Mouse (Mus musculus): ENCODE results near the gene Chrnb2. TPM values are rescaled to one million over a fixed set of nuclear protein-coding genes. Genes with fewer than 3 reads are reported as not detected.

The Chrnb2 gene
- total and polyA plus RNA-seq, 3 experiments, result 1.6 to 4.0 TPM; not detected in 1

DNA sequence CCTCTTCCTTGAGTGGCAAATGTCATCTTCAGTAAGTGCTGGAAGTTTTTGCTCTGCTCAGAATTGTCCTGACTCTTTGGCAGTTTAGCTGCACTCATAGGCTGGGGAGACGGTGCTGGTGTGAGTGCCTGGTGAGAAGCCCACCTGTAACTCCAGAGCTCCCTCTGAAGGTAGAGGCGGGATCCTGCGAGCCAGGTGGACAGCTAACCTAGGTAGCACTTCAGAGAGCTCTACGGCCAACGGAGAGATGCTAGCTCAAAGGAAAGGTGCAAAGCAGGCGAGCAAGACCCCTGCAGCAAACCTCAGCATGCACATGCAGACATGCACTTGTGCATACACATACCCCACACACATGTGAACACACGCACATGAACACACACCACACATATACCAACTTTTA lies 49.6 kb upstream of the Chrnb2 start:
- Histone ChIP-seq H3K79me2 (ENCODE audit: control insufficient read depth, insufficient read depth, low read length, poor library complexity) (no peaks in the 10 kb centered on the region), H3K36me3 (ENCODE audit: control insufficient read depth in 1 of 2, insufficient read depth in 2 of 2, low read length in 2 of 2) (no peaks in the 10 kb centered on the region), H3K27ac (ENCODE audit: control insufficient read depth, low read depth, low read length) (no peak overlapping the region), H3K9ac (ENCODE audit: control insufficient read depth, low read depth, low read length, poor library complexity, severe bottlenecking) (no peak overlapping the region), H3K4me3 (ENCODE audit: control insufficient read depth in 1 of 2, insufficient read depth in 1 of 2, low read depth in 2 of 2, low read length in 2 of 2) (no peak overlapping the region), H3K27me3 (ENCODE audit: control insufficient read depth in 1 of 2, insufficient read depth in 2 of 2, low read length in 2 of 2) (no peaks in the 10 kb centered on the region), H3K4me1 (ENCODE audit: control insufficient read depth in 1 of 2, insufficient read depth in 2 of 2, low read length in 2 of 2) (0 out of 4 replicates have a peak, but pooled peaks cover 0 to 6% of the 10 kb centered on the region in 2 experiments), H3K9me3 (replicated peaks; ENCODE audit: insufficient read depth, low read length) (no peaks in the 10 kb centered on the region)
- TF ChIP-seq NRF1 (IDR thresholded peaks at IDR 0.05; ENCODE audit: insufficient read depth, low read depth, low read length, poor library complexity, severe bottlenecking) (no peak), CTCF (IDR thresholded peaks at IDR 0.05 in 2 of 3, conservative IDR thresholded peaks at IDR 0.05 in 1 of 3; ENCODE audit: control insufficient read depth in 1 of 3, insufficient read depth in 1 of 3, low read depth in 2 of 3, low read length in 3 of 3, poor library complexity in 1 of 3, severe bottlenecking in 1 of 3) (0 out of 6 replicates have a peak, but pooled peaks of 1 of the 3 experiments have one; percentile 13), ZMIZ1 (IDR thresholded peaks at IDR 0.05; ENCODE audit: low read depth, low read length) (no peak), MAX (IDR thresholded peaks at IDR 0.05; ENCODE audit: low read length) (no peak), USF1 (IDR thresholded peaks at IDR 0.05; ENCODE audit: low read depth, low read length) (no peak)
- no peak for DNase-seq (ENCODE audit: low read depth, low spot score)

DNA sequence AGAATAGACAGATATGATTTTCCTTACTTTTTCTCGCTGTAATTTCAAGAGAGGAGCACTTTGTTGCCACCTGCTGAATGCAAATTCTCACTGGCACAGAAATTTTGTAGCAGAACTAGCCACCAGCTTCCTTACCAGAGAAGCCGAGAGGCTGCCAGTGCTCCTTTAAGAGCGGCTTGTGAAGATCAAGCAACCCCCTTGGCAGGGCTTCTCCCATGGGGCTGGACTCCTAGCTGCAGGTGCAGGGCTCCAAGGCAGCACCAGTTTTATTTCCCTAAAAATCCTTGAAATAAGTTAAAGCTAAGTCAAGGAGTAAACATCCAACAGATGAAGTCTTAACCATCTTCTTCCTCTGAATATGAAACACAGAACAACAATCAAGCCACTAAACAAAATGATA lies 47.7 kb upstream of the Chrnb2 start:
- Histone ChIP-seq H3K4me3 (ENCODE audit: control insufficient read depth in 1 of 2, insufficient read depth in 1 of 2, low read depth in 2 of 2, low read length in 2 of 2) (no peak overlapping the region), H3K9me3 (replicated peaks; ENCODE audit: insufficient read depth, low read length) (no peaks in the 10 kb centered on the region), H3K27me3 (ENCODE audit: control insufficient read depth in 1 of 2, insufficient read depth in 2 of 2, low read length in 2 of 2) (no peaks in the 10 kb centered on the region), H3K79me2 (ENCODE audit: control insufficient read depth, insufficient read depth, low read length, poor library complexity) (no peaks in the 10 kb centered on the region), H3K9ac (ENCODE audit: control insufficient read depth, low read depth, low read length, poor library complexity, severe bottlenecking) (no peak overlapping the region), H3K36me3 (ENCODE audit: control insufficient read depth in 1 of 2, insufficient read depth in 2 of 2, low read length in 2 of 2) (peaks cover 0 to 8% of the 10 kb centered on the region in 2 experiments; a peak in 2 of 4 replicates), H3K4me1 (ENCODE audit: control insufficient read depth in 1 of 2, insufficient read depth in 2 of 2, low read length in 2 of 2) (peaks cover 2 to 14% of the 10 kb centered on the region in 2 experiments; a peak in 3 of 4 replicates), H3K27ac (ENCODE audit: control insufficient read depth, low read depth, low read length) (no peak overlapping the region)
- DNase-seq (ENCODE audit: low read depth, low spot score), result no peak
- no peak for TF ChIP-seq USF1 (IDR thresholded peaks at IDR 0.05; ENCODE audit: low read depth, low read length)
- TF ChIP-seq MEF2A (IDR thresholded peaks at IDR 0.05; ENCODE audit: extremely low read depth, insufficient replicate concordance, low read depth, low read length, poor library complexity, severe bottlenecking), result no peak
- no peak for TF ChIP-seq KAT2A (conservative IDR thresholded peaks at IDR 0.05; ENCODE audit: low read depth, low read length)
- no peak for TF ChIP-seq POLR2A (IDR thresholded peaks at IDR 0.05; ENCODE audit: control insufficient read depth in 1 of 2, insufficient read depth in 1 of 2, low read depth in 1 of 2, low read length in 2 of 2, poor library complexity in 1 of 2)
- no peak for TF ChIP-seq RAD21 (IDR thresholded peaks at IDR 0.05; ENCODE audit: low read depth, low read length)
- no peak for TF ChIP-seq GATA1 (IDR thresholded peaks at IDR 0.05; ENCODE audit: low read depth, low read length)
- no peak for TF ChIP-seq BHLHE40 (IDR thresholded peaks at IDR 0.05; ENCODE audit: borderline replicate concordance, low read depth, low read length)
- TF ChIP-seq MAX (IDR thresholded peaks at IDR 0.05; ENCODE audit: low read length), result no peak
- no peak for TF ChIP-seq CTCF (IDR thresholded peaks at IDR 0.05 in 2 of 3, conservative IDR thresholded peaks at IDR 0.05 in 1 of 3; ENCODE audit: control insufficient read depth in 1 of 3, insufficient read depth in 1 of 3, low read depth in 2 of 3, low read length in 3 of 3, poor library complexity in 1 of 3, severe bottlenecking in 1 of 3)
- TF ChIP-seq ZNF384 (IDR thresholded peaks at IDR 0.05; ENCODE audit: low read depth, low read length), result no peak
- TF ChIP-seq UBTF (IDR thresholded peaks at IDR 0.05; ENCODE audit: borderline replicate concordance, insufficient read depth, low read depth, low read length), result no peak
- no peak for TF ChIP-seq MYB (IDR thresholded peaks at IDR 0.05; ENCODE audit: low read depth, low read length)
- no peak for TF ChIP-seq MXI1 (IDR thresholded peaks at IDR 0.05; ENCODE audit: low read depth, low read length)
- no peak for TF ChIP-seq TBP (IDR thresholded peaks at IDR 0.05; ENCODE audit: low read depth, low read length)
